Mouse (Mus musculus): ENCODE results near the gene Msrb1. TPM values are rescaled to one million over a fixed set of nuclear protein-coding genes. Genes with fewer than 3 reads are reported as not detected.

Msrb1 gene
- total RNA-seq, 1 experiment from 2014 or later, result 33.6 TPM

DNA sequence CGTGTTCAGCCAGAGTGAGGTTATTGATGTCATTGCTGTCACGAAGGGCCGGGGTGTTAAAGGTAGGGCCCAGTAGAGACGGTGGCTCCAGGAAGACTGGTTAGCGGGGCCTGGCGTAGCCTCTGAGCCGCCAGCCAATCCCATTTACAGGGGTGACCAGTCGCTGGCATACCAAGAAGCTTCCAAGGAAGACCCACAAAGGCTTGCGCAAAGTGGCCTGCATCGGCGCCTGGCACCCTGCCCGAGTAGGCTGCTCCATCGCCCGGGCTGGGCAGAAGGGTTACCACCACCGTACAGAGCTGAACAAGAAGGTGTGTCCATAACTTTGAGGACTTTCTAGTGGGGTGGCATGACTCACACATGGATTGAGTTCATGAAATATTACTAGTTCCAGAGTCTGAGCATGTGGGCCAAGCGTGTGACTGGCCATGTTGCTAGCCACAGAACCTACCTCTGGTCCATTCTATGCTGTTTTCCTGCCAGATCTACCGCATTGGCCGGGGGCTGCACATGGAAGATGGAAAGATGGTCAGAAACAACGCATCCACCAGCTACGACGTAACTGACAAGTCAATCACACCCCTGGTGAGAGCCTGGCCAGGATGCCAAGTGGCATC lies 2.9 kb upstream of the Msrb1 start:
- no peak for ATAC-seq (replicated peaks in 1 of 2; ENCODE audit: insufficient read depth in 1 of 2, low FRiP score in 2 of 2, low TSS enrichment in 1 of 2, low read depth in 1 of 2, poor library complexity in 2 of 2, severe bottlenecking in 2 of 2)

DNA sequence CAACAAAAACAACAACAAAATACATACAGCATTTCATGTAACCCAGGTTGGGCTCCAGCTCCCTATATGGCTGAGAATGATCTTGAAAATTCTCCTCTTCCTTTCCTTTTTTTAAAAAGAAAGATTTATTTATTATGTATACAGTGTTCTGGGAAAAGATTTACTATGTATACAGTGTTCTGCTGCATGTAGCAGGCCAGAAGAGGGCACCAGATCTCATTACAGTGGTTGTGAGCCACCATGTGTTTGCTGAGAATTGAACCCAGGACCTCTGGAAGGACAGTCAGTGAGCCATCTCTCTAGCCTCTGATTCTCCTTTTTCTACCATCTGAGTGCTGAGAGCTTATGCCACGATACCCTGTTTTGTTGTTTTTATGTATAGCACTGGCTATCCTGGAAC lies 1.9 kb upstream of the Msrb1 start:
- no peak for ATAC-seq (replicated peaks in 1 of 2; ENCODE audit: insufficient read depth in 1 of 2, low FRiP score in 2 of 2, low TSS enrichment in 1 of 2, low read depth in 1 of 2, poor library complexity in 2 of 2, severe bottlenecking in 2 of 2)

DNA sequence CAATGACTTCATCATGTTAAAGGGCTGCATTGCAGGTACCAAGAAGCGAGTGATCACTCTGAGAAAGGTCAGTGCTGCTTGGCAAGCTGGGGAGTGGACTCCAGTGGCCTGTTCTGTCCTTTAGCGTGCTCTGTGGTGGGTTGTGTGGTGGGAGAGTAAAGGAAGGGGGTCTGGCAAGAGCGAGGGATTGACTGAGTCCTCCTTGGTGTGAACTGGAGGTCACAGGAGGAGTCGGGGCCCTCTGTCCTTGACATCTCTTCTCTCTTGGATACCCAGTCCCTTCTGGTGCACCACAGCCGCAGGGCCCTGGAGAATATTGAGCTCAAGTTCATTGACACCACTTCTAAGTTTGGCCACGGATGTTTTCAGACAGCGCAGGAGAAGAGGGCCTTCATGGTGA lies 996 bp upstream of the Msrb1 start:
- no peak for ATAC-seq (replicated peaks in 1 of 2; ENCODE audit: insufficient read depth in 1 of 2, low FRiP score in 2 of 2, low TSS enrichment in 1 of 2, low read depth in 1 of 2, poor library complexity in 2 of 2, severe bottlenecking in 2 of 2)

DNA sequence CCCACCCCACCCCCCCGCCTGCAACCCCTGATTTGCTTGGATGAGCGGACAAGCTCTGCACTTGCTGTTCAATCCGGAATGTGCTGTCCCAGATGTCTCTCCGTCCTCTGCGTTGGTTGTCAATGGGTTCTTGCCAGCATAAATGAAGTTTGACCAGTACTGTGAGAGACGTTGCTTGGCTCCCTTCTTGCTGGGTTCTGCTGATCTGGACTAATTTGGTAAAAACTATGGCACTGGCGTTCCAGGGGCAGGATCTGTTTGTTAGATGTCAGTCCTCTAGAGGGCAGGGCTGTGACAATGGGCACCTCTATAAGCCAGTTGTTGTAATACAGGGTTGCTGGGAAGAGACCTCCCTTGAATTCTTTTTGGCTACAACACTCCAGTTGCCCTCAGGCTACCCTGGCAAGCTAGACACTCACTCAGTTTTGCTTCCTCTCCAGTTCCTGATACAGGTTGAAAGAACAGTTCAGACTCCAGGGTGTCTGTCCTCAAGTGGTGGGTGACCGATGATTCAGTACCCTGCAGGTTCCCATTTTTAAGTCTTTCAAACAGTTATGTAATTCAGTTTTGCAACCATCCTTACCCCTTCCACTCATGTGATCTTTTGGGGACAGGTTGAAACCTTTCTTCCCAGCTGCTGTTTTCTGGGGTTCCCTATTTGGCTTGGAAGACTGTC lies 831 bp downstream of the Msrb1 start:
- peak in 1 of 2 experiments; percentile 23; a peak in 1 of 4 replicates for ATAC-seq (replicated peaks in 1 of 2; ENCODE audit: insufficient read depth in 1 of 2, low FRiP score in 2 of 2, low TSS enrichment in 1 of 2, low read depth in 1 of 2, poor library complexity in 2 of 2, severe bottlenecking in 2 of 2)

DNA sequence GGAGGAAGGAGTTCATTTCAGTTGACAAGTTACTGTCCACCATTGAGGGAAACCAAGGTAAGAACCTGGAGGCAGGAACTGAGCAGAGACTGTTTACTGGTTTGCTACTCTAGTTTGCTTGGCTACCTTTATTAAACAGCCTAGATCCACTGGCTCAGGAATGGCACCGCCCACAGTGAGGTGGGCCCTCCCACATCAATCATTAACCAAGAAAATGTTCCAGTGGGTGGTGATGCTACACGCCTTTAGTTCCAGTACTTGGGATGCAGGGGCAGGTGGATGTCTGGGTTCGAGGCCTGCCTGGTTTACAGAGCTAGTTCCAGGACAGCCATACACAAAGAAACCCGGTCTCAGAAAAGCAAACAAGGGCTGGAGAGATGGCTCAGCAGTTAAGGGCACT lies 1.8 kb downstream of the Msrb1 start:
- no peak for ATAC-seq (replicated peaks in 1 of 2; ENCODE audit: insufficient read depth in 1 of 2, low FRiP score in 2 of 2, low TSS enrichment in 1 of 2, low read depth in 1 of 2, poor library complexity in 2 of 2, severe bottlenecking in 2 of 2)

DNA sequence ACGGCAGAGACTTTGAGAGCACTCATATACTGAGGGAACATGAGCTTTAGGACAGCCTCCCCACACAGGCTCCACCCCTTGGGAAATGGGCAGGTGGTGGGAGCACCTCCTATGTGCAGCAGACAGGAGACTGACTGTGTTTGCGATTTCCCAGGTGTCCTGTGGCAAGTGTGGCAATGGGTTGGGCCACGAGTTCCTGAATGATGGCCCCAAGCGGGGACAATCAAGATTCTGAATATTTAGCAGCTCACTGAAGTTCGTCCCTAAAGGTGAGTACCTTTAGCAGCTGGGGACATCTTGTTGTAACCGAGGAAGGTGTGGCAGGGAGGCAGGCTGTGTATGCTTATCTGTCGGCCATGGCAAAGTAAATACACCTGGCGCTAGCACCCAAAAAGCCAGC lies 3.5 kb downstream of the Msrb1 start:
- no peak for ATAC-seq (replicated peaks in 1 of 2; ENCODE audit: insufficient read depth in 1 of 2, low FRiP score in 2 of 2, low TSS enrichment in 1 of 2, low read depth in 1 of 2, poor library complexity in 2 of 2, severe bottlenecking in 2 of 2)

DNA sequence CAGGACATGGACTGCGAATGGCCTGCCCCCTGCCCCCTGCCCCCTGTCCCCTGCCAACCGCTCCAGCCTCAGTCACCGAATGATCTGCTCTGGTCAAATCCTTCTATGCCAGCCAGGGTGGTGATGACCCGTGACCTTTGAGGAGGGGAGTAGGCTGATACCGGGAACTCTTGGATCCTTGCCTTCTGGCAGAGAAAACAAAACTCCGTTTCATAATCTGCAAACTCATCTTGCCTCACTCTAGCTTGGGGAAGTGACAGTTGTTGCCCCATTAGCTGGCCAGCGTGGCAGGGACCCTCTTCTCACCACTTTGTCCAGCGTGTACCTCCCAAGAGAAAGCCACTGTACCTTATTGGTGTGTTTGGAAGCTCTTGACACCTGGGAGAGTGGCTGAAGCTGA lies 5.9 kb downstream of the Msrb1 start:
- no peak for ATAC-seq (replicated peaks in 1 of 2; ENCODE audit: insufficient read depth in 1 of 2, low FRiP score in 2 of 2, low TSS enrichment in 1 of 2, low read depth in 1 of 2, poor library complexity in 2 of 2, severe bottlenecking in 2 of 2)

DNA sequence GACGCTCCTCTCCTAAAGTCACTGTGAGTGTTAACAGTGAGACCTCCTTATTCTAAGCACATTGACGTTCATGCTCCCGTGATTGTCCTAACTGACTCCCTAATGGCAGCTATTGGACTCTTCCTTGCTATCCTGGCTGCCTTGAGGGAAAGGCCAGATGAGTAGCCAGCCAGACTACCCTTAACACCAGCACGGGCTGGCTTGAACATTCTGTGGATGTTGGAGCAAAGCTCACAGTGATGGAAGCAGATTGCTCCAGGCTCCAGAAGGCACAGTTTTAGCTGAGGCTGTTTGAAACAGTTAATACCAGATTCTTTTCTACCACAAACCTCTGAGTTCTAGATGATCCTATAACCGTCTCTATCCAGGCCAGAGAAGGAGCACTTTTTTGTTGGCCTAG lies 7.5 kb downstream of the Msrb1 start:
- no peak for ATAC-seq (replicated peaks in 1 of 2; ENCODE audit: insufficient read depth in 1 of 2, low FRiP score in 2 of 2, low TSS enrichment in 1 of 2, low read depth in 1 of 2, poor library complexity in 2 of 2, severe bottlenecking in 2 of 2)

DNA sequence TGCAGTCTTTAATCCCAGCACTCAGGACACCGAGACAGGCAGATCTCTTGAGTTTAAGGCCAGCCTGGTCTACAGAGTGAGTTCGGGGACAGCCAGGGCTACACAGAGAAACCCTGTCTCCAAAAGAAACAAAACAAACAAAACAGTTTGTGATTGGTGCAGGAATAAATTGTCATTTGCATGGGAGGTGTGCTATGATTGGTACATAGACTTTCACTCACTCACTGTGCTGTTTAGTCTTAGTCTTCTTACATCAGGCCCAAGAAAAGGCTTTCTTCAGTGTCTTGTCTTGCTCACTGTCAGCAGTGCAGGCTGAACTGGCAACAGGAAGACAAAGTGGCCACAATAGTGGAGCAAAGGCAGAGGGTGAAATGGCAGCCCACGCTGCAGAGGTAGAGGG lies 7.9 kb downstream of the Msrb1 start:
- ATAC-seq (replicated peaks in 1 of 2; ENCODE audit: insufficient read depth in 1 of 2, low FRiP score in 2 of 2, low TSS enrichment in 1 of 2, low read depth in 1 of 2, poor library complexity in 2 of 2, severe bottlenecking in 2 of 2), result no peak

DNA sequence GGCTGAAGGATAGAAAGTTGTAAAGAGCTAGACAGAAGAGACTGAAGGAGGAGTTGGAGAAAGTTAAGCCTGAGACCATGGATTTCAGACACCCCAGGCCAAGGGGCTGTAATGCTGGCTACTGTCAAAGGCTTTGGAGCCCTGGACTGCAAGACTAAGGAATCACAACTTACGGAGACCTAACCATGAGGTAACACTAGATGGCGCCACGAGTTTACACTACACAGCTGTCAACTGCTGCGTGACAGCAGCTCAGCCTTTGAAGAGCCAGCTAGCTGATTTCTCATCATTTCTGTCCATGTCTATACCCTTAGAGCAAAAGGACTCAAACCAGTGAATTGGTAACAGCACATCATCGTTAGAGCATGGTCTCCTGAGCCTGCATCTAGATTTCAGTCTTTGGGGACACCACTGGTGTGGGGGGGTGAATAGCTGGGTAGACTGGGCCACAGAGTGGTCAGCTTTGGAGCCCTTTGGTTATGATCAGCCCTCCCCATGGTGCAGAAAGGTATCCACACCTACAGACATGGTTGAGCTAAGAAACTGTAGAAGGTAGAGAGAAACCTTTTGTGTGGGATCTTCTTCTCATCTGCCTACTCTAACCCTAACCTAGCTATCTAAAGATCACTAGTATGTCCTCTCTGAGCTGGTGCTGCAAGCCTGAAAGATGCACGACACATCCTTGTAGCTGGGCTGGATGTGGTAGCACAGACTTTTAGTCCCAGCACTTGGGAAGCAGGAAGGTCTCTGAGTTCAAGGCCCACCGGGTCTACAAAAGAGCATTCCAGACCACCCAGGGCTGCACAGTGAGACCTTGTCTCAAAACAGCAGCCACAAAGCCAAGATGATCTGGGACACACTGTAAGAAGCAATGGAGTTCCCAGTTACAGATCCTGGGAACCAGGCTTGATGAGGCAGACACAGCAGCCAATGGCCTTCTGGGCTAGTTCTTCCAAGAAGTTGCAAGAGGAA lies 9.4 kb downstream of the Msrb1 start:
- ATAC-seq (replicated peaks in 1 of 2; ENCODE audit: insufficient read depth in 1 of 2, low FRiP score in 2 of 2, low TSS enrichment in 1 of 2, low read depth in 1 of 2, poor library complexity in 2 of 2, severe bottlenecking in 2 of 2), result peak; percentile 90 to 93

DNA sequence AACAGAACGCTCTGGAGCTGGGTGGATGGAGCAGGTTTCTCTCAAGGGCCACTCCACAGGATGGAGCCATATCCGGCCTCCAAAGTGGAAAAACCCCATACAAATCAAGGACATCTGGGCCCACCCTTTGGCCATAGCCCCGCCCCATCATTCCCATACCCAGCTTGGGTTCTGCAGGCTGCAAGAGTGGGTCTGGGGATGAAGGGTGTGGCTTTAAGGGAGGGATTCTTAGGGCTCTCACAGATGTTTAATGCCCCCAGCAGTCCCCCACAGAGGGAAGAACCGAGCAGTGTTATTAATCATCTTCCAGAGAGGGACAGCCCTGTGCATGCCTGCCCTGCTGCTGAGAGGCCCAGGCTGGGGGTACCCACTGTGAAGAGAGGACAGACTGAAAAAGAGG lies 10.5 kb downstream of the Msrb1 start:
- no peak for ATAC-seq (replicated peaks in 1 of 2; ENCODE audit: insufficient read depth in 1 of 2, low FRiP score in 2 of 2, low TSS enrichment in 1 of 2, low read depth in 1 of 2, poor library complexity in 2 of 2, severe bottlenecking in 2 of 2)

DNA sequence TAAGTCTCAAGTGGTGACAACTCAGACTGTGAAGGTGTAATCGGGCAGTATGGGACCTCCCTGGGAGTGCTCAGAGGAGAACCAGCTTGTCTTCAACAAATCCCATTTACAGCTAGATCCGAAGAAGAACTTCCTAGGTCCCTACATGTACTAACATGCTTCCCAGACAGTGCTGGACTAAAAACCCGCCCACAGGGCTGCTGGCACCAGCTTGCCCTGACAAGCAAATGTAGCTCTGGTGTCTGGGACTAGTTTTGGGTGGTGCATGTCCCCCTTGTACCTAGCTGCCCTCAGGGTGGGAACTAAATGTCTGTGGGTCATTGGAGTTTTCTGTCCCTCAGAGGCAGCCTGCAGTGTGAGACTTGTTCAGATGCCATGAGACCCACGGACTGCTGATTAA lies 15.1 kb downstream of the Msrb1 start:
- ATAC-seq (replicated peaks in 1 of 2; ENCODE audit: insufficient read depth in 1 of 2, low FRiP score in 2 of 2, low TSS enrichment in 1 of 2, low read depth in 1 of 2, poor library complexity in 2 of 2, severe bottlenecking in 2 of 2), result no peak

DNA sequence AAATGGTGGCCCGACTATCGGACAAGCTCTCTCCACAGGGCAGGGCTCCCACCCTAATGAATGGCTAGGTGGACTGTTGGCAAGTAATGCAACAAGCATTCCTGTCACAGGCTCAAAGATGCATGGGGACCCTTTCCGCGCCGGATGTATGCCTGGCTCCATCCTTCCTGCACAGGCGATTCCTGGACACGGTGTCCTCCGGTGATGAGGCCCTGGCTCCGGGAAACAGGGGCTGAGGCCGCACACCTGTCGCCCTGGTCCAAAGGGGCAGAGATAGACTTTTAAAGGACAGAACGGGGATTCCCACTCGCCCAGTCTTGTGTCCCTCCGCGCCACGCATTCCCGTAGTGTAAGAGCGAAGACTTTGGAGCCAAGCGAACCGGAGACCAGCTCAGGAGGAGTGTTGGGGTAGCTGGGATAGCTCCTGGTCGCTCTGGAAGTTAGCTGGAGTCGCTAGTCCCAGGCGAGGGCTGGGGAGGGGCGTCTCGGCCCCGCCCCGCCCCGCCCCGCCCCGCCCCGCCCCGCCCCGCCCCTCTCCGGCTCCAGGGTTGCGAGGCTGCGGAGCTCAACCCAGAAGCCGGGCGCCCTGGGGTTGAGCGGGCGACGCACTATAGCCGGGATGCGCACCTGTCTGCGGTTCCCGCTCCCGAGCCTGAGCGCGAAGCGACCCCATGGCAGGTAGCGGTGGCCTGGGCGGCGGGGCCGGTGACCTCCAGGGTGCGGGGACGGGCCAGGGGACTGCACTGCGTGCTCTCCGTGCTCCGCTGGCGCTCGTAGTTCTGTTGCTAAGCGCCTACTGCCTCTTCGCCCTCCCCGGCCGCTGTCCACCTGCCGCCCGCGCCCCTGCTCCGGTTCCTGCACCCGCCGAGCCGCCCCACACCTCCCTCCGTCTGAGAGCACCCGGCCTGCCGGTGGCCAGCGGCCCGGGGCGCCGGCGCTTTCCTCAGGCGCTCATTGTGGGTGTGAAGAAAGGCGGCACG lies 16.3 kb downstream of the Msrb1 start, which contains the start of gene Hs3st6:
TSS of gene Hs3st6 (plus strand) at position 574 of the 980 bp plus-strand sequence.
- peak in 1 of 2 experiments; percentile 29; a peak in 2 of 4 replicates for ATAC-seq (replicated peaks in 1 of 2; ENCODE audit: insufficient read depth in 1 of 2, low FRiP score in 2 of 2, low TSS enrichment in 1 of 2, low read depth in 1 of 2, poor library complexity in 2 of 2, severe bottlenecking in 2 of 2)

DNA sequence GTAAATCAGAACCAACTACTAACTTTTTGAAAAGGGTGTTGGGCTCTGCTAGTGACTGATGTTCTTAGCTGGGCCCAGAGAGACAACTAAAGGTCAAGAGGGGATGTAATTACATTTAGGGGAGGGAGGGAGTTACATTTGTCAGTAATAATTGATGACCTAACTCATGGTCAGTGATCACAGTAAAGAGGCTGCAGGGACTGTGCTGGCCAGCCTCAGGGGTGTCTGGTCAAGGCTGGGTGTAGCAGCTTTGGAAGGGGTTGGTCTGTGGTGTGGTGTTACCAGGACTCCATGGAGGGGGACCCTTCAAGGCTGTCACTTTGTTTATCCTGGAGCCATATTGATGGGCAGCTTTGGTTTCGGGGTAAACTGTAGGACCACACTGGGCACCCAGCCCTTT lies 21.0 kb downstream of the Msrb1 start:
- ATAC-seq (replicated peaks in 1 of 2; ENCODE audit: insufficient read depth in 1 of 2, low FRiP score in 2 of 2, low TSS enrichment in 1 of 2, low read depth in 1 of 2, poor library complexity in 2 of 2, severe bottlenecking in 2 of 2), result no peak

DNA sequence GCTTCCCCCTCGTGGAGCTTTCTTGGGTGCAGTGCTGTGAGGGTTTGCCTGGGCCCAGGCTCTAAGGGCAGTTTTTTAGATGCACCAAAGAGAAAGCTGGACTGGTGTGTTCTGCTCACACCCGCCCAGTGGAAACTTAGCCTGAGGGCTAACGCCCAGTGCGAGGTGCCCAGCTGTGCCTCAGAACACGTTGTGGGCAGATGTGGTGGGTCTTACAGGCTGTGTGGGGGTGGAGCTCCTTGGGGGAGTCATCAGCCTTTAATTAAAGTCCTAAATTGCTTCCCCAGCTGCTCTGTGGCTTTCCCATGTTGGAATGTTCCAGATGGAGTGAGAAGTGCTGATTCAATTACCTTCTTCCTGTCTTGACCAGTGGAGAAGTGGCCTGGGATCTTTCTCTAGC lies 24.7 kb downstream of the Msrb1 start:
- ATAC-seq (replicated peaks in 1 of 2; ENCODE audit: insufficient read depth in 1 of 2, low FRiP score in 2 of 2, low TSS enrichment in 1 of 2, low read depth in 1 of 2, poor library complexity in 2 of 2, severe bottlenecking in 2 of 2), result no peak

DNA sequence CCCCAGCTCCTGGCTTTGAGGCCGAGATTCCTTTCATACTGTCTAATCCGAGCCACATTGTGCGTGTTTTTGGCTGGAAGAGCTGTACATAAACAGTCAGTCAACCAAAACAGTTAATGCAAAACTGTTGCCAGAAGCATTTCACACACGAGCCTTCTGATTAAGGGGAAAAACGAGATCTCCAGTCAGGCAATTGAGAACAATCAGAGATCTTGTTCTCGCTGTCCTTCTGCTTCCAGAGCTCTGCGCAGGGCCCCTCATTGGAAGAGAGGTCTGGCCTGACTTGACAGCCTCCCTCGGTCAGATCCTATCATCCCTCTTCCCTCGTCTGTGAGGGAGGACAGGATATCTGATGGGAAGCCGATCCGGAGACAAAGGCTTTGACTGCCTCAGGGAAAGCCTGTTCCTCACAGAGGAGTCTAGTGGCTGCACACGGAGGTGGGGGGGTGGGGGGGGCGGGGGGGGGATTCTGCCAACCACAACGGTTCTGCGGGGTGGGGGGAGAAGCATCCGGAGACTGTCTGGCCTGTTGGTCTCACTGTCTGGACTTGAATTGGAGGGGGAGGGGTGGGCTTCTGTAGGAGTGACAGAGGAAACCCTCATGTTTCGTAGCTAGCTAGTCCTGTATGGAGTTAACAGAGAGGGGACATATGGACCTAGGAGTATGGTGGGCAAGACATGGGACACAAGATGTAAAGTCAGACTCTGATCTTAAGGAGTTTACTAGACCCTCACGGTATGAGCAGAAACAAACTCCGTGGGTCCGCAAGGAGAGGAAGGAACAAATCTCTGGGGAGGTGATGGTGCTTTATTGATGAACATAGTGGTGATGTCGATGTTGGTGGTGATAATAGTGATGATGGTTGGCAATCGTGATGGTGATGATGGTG lies 28.8 kb downstream of the Msrb1 start:
- ATAC-seq (replicated peaks in 1 of 2; ENCODE audit: insufficient read depth in 1 of 2, low FRiP score in 2 of 2, low TSS enrichment in 1 of 2, low read depth in 1 of 2, poor library complexity in 2 of 2, severe bottlenecking in 2 of 2), result no peak

All from hematopoietic stem cell, adult 5-6 weeks (primary cell).